Mouse (Mus musculus) forebrain, embryonic 14.5 days (tissue): Measurements from ENCODE around the gene Rsad1. TPM values are rescaled to one million over a fixed set of nuclear protein-coding genes. Genes with fewer than 3 reads are reported as not detected.
A peak's percentile ranks its signal among the peaks of the same experiment; 100 is the strongest.

Experiments used
- ATAC-seq: fragments of 200-750 bp; cut with Nextera tagmentation; 2 replicates; pipeline ENCODE4 v1.8.0; 2017; ENCODE audit warnings: mild to moderate bottlenecking, moderate library complexity
- DNase-seq: peaks from one replicate; pipeline ENCODE4 v3.0.0-alpha.2; 2015; ENCODE audit warnings: low spot score
- H3K27ac ChIP-seq: fragments of 300-500 bp; sonication (generic); 2 replicates; pipeline ENCODE4 v1.5.1; 2014; ENCODE audit warnings: low read depth, mild to moderate bottlenecking, control low read depth, low read length, moderate library complexity
- H3K27me3 ChIP-seq: fragments of 300-500 bp; sonication (generic); replicated peaks from 2 replicates; pipeline ENCODE4 v1.6.1; 2014; ENCODE audit warnings: low read length, control low read depth, mixed read lengths; ENCODE audit not compliant: control insufficient read depth, insufficient read depth
- H3K36me3 ChIP-seq: fragments of 300-500 bp; sonication (generic); 2 replicates; pipeline ENCODE4 v1.6.1; 2014; ENCODE audit warnings: low read length, control low read depth; ENCODE audit not compliant: control insufficient read depth, insufficient read depth
- H3K4me1 ChIP-seq: fragments of 300-500 bp; sonication (generic); 2 replicates; pipeline ENCODE4 v1.6.1; 2014; ENCODE audit warnings: antibody characterized with exemption, low read length, control low read depth; ENCODE audit not compliant: control insufficient read depth, insufficient read depth
- H3K4me2 ChIP-seq: fragments of 300-500 bp; sonication (generic); 2 replicates; pipeline ENCODE4 v1.6.1; 2014; ENCODE audit warnings: mild to moderate bottlenecking, control low read depth, low read length
- H3K4me3 ChIP-seq: fragments of 300-500 bp; sonication (generic); 2 replicates; pipeline ENCODE4 v1.5.1; 2014; ENCODE audit warnings: low read depth, low read length, control low read depth
- H3K9ac ChIP-seq: fragments of 300-500 bp; sonication (generic); 2 replicates; pipeline ENCODE4 v1.6.1; 2014; ENCODE audit warnings: mild to moderate bottlenecking, low read length, control low read depth, moderate library complexity
- H3K9me3 ChIP-seq: fragments of 300-500 bp; sonication (generic); replicated peaks from 2 replicates; pipeline ENCODE4 v1.6.1; 2016; ENCODE audit warnings: low read length, control low read depth, mixed read lengths; ENCODE audit not compliant: control insufficient read depth
- WGBS: fragments of 180-500 bp; shearing (Covaris S2); extraction: QIAGEN DNeasy Blood & Tissue Kit; methylation state at CpG from one replicate; pipeline ENCODE4 v1.1.7; 2014; 5-methylcytosine and 5-hydroxymethylcytosine counted together
- polyA plus RNA-seq: library from polyadenylated mRNA; unstranded; fragments of >200 nt; fragmentation: Nextera tagmentation; extraction: Ambion mirVana; gene quantifications from 2 replicates; pipeline ENCODE4 v1.2.1, GENCODE M21; 2014

Rsad1 gene
- polyA plus RNA-seq, 1 experiment from 2014 or later: 3.9 TPM

- H3K36me3 ChIP-seq: no peaks in the 10 kb centered on the region
- H3K4me1 ChIP-seq: no peaks in the 10 kb centered on the region
- H3K4me3 ChIP-seq: no peak overlapping the region
- no peak overlapping the region for H3K9ac ChIP-seq
- no peak for ATAC-seq
- WGBS: 63% methylated on average over 9 of the region's 9 CpGs
- H3K4me2 ChIP-seq: no peak overlapping the region
- no peak overlapping the region for H3K27ac ChIP-seq
- no peaks in the 10 kb centered on the region for H3K9me3 ChIP-seq
- DNase-seq: no peak
- no peaks in the 10 kb centered on the region for H3K27me3 ChIP-seq
Observed at GRCm38 (mm10) chr11:94513452-94513851, 35.6 kb downstream of the Rsad1 start.

DNA sequence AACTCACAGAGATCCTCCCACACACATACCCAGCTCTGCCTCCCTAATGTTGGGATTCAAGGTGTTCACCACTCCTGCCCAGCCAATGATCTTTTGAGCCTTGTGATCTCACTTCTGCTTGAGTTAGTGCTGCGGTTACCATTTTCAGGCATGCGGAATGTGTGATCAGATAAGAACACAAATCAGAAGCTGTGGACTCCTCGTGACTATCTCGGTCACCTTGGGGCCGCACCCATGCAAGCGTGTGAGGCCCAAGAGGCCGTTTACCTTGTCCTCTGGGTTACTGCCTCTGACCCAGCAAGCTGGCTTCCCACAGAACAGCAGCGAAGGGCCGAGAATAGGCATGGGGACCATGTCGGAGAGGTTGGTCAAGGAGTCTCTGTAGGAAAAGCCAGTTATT, 40.1 kb downstream of the Rsad1 start:
- Histone ChIP-seq H3K9me3 (no peaks in the 10 kb centered on the region), H3K9ac (no peak overlapping the region), H3K4me2 (no peak overlapping the region), H3K27me3 (no peaks in the 10 kb centered on the region), H3K4me1 (no peaks in the 10 kb centered on the region), H3K4me3 (no peak overlapping the region), H3K27ac (no peak overlapping the region), H3K36me3 (no peaks in the 10 kb centered on the region)
- no peak for DNase-seq
- WGBS: 94% methylated on average over 10 of the region's 10 CpGs
- ATAC-seq: no peak

DNA sequence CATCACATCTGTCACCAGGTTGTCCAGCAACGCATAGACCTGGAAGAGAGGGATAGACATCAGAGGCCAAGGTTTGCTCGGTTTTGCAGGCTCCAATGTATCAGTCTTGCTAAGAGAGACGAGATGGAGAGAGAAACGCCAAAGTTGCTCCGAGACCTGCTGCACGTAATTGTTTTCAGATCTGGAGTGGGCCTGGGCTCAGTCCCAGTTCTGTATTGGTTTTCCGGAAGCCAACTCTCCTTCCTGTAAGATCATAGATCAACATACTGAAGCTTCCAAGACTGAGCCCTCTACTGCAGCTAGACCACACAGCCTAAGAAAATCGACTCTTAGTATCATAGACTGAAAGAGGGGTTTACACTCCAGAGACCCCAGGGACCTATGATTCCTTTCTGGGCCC, 47.6 kb downstream of the Rsad1 start:
- ATAC-seq (no peak), DNase-seq (no peak)
- Histone ChIP-seq H3K9me3 (no peaks in the 10 kb centered on the region), H3K27ac (no peak overlapping the region), H3K4me1 (peaks cover 19% of the 10 kb centered on the region), H3K27me3 (0 out of 2 replicates have a peak, but pooled peaks cover 5% of the 10 kb centered on the region), H3K4me2 (no peak overlapping the region), H3K9ac (no peak overlapping the region), H3K36me3 (no peaks in the 10 kb centered on the region), H3K4me3 (no peak overlapping the region)
- 89% methylated on average over 8 of the region's 8 CpGs for WGBS

DNA sequence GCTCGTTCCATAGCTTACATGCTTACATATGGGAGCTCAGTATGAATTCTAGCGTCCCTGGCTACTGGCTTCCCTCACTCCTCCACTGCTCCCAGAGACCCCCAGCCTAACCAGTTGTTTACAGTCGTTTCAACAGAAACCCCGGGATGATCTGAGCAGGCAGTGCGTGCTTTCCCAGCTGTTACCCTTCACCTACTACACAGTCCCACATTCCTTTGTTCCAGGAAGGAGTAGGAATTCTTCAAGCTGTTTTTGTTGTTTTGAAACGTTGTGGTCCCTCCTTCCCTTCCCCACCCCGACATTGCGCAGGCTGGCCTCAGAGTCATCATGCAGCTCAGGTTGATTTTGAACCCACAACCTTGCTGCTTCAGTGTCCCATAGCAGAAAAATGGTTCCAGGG, 48.7 kb downstream of the Rsad1 start:
- ATAC-seq (no peak), DNase-seq (no peak)
- 30% methylated on average over 8 of the region's 8 CpGs for WGBS
- H3K36me3 ChIP-seq: no peaks in the 10 kb centered on the region
- no peak overlapping the region for H3K9ac ChIP-seq
- no peaks in the 10 kb centered on the region for H3K9me3 ChIP-seq
- 0 out of 2 replicates have a peak, but pooled peaks cover 5% of the 10 kb centered on the region for H3K27me3 ChIP-seq
- peaks cover 19% of the 10 kb centered on the region for H3K4me1 ChIP-seq
- no peak overlapping the region for H3K4me3 ChIP-seq
- H3K4me2 ChIP-seq: no peak overlapping the region
- H3K27ac ChIP-seq: no peak overlapping the region

- Histone ChIP-seq H3K4me1 (peaks cover 19% of the 10 kb centered on the region), H3K27me3 (0 out of 2 replicates have a peak, but pooled peaks cover 5% of the 10 kb centered on the region), H3K4me2 (peak within 1 kb of the TSS; percentile 51), H3K36me3 (no peaks in the 10 kb centered on the region), H3K4me3 (peak within 1 kb of the TSS; percentile 21), H3K27ac (0 out of 2 replicates have a peak within 1 kb of the TSS, but pooled peaks have one; percentile 5), H3K9me3 (no peaks in the 10 kb centered on the region), H3K9ac (peak within 1 kb of the TSS; percentile 47)
- no peak for DNase-seq
- ATAC-seq: peak; percentile 35; the same call in 1 of the 2 replicates
- WGBS: under 1% methylated on average over 26 of the region's 26 CpGs
Observed at GRCm38 (mm10) chr11:94499661-94500152, 49.3 kb downstream of the Rsad1 start, which contains the start of gene Epn3. Gene Epn3, minus strand, starts transcription at chr11:94499974.

DNA sequence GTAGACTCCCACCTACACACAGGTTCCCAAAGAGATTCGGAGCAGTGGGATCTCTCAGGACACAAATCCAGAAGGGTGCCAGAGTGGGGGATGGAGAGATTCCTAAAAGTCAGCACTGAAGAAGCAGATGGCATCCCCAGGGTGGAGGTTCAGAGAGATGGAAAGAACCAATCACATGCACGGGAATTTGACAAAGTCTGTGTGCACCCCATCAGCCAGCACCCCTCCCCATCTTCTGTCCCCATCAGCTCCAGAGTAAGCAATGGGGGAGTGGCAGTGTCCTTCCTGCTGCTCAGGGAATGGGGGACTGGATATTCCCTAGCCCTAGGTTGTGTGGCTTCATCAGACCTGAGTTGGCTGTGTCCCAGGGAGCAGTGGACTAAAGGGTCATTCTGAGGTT, 50.0 kb downstream of the Rsad1 start:
- peak; percentile 59 for DNase-seq
- H3K27ac ChIP-seq: no peak overlapping the region
- H3K27me3 ChIP-seq: 0 out of 2 replicates have a peak, but pooled peaks cover 5% of the 10 kb centered on the region
- H3K36me3 ChIP-seq: no peaks in the 10 kb centered on the region
- no peaks in the 10 kb centered on the region for H3K9me3 ChIP-seq
- peak; percentile 75 for ATAC-seq
- peaks cover 19% of the 10 kb centered on the region for H3K4me1 ChIP-seq
- peak overlapping the region; percentile 13; the same call in 1 of the 2 replicates for H3K9ac ChIP-seq
- WGBS: 3% methylated on average over 2 of the region's 2 CpGs
- peak overlapping the region; percentile 51 for H3K4me2 ChIP-seq
- no peak overlapping the region for H3K4me3 ChIP-seq

- H3K9me3 ChIP-seq: no peaks in the 10 kb centered on the region
- peak overlapping the region; percentile 51 for H3K4me2 ChIP-seq
- DNase-seq (peak; percentile 68), ATAC-seq (peak; percentile 62)
- no peak overlapping the region for H3K27ac ChIP-seq
- WGBS: 15% methylated on average over 19 of the region's 19 CpGs
- H3K4me1 ChIP-seq: peaks cover 19% of the 10 kb centered on the region
- H3K9ac ChIP-seq: peak overlapping the region; percentile 13; the same call in 1 of the 2 replicates
- H3K36me3 ChIP-seq: no peaks in the 10 kb centered on the region
- 0 out of 2 replicates have a peak, but pooled peaks cover 5% of the 10 kb centered on the region for H3K27me3 ChIP-seq
- H3K4me3 ChIP-seq: no peak overlapping the region
Observed at GRCm38 (mm10) chr11:94498093-94498996, 50.7 kb downstream of the Rsad1 start.

- Histone ChIP-seq H3K27ac (no peak overlapping the region), H3K36me3 (no peaks in the 10 kb centered on the region), H3K4me1 (peaks cover 19% of the 10 kb centered on the region), H3K9me3 (no peaks in the 10 kb centered on the region), H3K4me2 (no peak overlapping the region), H3K9ac (no peak overlapping the region), H3K27me3 (0 out of 2 replicates have a peak, but pooled peaks cover 5% of the 10 kb centered on the region), H3K4me3 (no peak overlapping the region)
- ATAC-seq (no peak), DNase-seq (no peak)
- 92% methylated on average over 3 of the region's 3 CpGs for WGBS
Observed at GRCm38 (mm10) chr11:94495415-94495814, 53.6 kb downstream of the Rsad1 start.

DNA sequence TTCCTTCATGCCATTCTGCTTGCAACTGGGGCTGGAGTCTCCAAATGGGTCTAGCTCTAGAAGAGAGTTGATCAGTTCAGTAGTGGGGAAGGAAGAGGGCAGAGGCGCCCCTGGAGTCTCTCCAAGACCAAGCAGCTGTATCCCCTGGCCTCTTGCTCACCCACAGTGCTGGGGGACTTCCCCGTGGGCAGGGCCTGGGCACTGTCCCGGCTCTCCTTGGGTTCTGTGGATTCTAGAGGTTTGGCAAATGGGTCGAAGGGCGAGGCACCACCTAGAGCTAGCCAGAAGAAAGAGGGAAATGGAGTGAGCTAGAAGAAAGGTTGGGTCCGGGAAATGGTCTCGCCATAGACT, 57.3 kb downstream of the Rsad1 start:
- no peak for DNase-seq
- Histone ChIP-seq H3K36me3 (no peaks in the 10 kb centered on the region), H3K27ac (no peak overlapping the region), H3K4me1 (peaks cover 2% of the 10 kb centered on the region; the same call in 1 of the 2 replicates), H3K4me2 (peak overlapping the region; percentile 70), H3K9me3 (no peaks in the 10 kb centered on the region), H3K27me3 (no peaks in the 10 kb centered on the region), H3K9ac (peak overlapping the region; percentile 76), H3K4me3 (peak overlapping the region; percentile 54)
- ATAC-seq: peak; percentile 10; the same call in 1 of the 2 replicates
- WGBS: 65% methylated on average over 7 of the region's 7 CpGs
